Mouse (Mus musculus) G1E (cell line): ENCODE results near the gene Tmco1. TPM values are rescaled to one million over a fixed set of nuclear protein-coding genes. Genes with fewer than 3 reads are reported as not detected.

Source experiments
- ATAC-seq: 2 replicates; pipeline ENCODE4 v1.8.0; 2016; ENCODE audit warnings: mild to moderate bottlenecking; ENCODE audit not compliant: insufficient number of reproducible peaks, poor library complexity, low FRiP score, severe bottlenecking; ENCODE audit errors: extremely low read depth
- DNase-seq: peaks from one replicate; pipeline ENCODE4 v3.0.0; 2012; ENCODE audit warnings: low spot score
- H3K27me3 ChIP-seq: 2 replicates; pipeline ENCODE4 v1.6.1; 2012; ENCODE audit warnings: mild to moderate bottlenecking, low read length, inconsistent platforms; ENCODE audit not compliant: insufficient read depth
- H3K36me3 ChIP-seq: replicated peaks from 2 replicates; pipeline ENCODE3; 2012; ENCODE audit warnings: mild to moderate bottlenecking, inconsistent platforms
- H3K4me1 ChIP-seq: 2 replicates; pipeline ENCODE4 v1.6.1; 2012; ENCODE audit warnings: low read depth, low read length, inconsistent platforms, mixed read lengths; ENCODE audit not compliant: insufficient read depth
- H3K4me3 ChIP-seq: 2 replicates; pipeline ENCODE4 v1.5.1; 2012; ENCODE audit warnings: low read depth, mild to moderate bottlenecking, inconsistent platforms, low read length, moderate library complexity, mixed read lengths
- H3K9me3 ChIP-seq: replicated peaks from 2 replicates; pipeline ENCODE4 v1.6.1; 2012; ENCODE audit warnings: inconsistent platforms
- CTCF ChIP-seq: IDR thresholded peaks from 2 replicates; pipeline ENCODE4 v1.5.1; 2012; ENCODE audit warnings: low read depth, low read length, inconsistent platforms, mixed read lengths
- GATA1 ChIP-seq: IDR thresholded peaks from 2 replicates; pipeline ENCODE4 v1.6.1; 2012; ENCODE audit warnings: borderline replicate concordance, low read length, inconsistent platforms, mixed read lengths
- GATA2 ChIP-seq: IDR thresholded peaks from 2 replicates; pipeline ENCODE4 v1.6.1; 2012; ENCODE audit warnings: low read depth, low read length, inconsistent platforms, borderline replicate concordance
- POLR2AphosphoS5 ChIP-seq: IDR thresholded peaks from 2 replicates; pipeline ENCODE4 v1.6.1; 2012; ENCODE audit warnings: low read depth, low read length, inconsistent platforms; ENCODE audit not compliant: insufficient replicate concordance
- TAL1 ChIP-seq: conservative IDR thresholded peaks from 2 replicates; pipeline ENCODE4 v1.6.1; 2012; ENCODE audit warnings: low read depth, low read length, inconsistent platforms, mixed read lengths
- polyA plus RNA-seq: library from polyadenylated mRNA; stranded (reverse); fragments of >175 nt; gene quantifications from 2 replicates; pipeline ENCODE4 v1.2.3, GENCODE M21; 2012
- total RNA-seq, 2 experiments: library from RNA; stranded (forward) in 1 of 2; stranded (reverse) in 1 of 2; fragments of 200-1000 nt in 1 of 2; fragments of >200 nt in 1 of 2; fragmentation: Nextera tagmentation in 1 of 2; gene quantifications; 2 replicates each; pipeline ENCODE4 v1.2.3; 2014 to 2017

Tmco1 gene
- total and polyA plus RNA-seq, 3 experiments, result 12.8 to 104 (median 66.0) TPM

DNA sequence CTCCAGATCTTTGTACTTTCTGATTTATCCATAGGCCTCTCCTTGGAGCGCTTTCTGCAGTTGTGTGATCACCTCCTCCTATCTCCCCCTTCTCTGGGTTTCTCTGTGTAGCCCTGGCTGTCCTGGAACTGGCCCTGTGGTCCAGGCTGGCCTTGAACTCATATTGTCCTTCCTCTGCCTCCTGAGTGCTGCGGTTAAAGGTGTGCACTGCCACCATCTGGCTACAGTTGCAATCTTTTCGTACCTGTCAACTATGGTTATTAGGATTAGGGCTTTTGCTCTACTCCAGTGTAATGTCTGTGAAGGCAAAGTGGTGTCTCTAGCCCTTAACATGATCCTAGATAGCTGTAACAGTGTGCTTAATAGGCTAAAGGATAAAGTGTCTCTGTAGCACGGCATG is 5.0 kb downstream of the Tmco1 start:
- Histone ChIP-seq H3K4me1 (peaks cover 27% of the 10 kb centered on the region), H3K4me3 (no peak overlapping the region), H3K27me3 (no peaks in the 10 kb centered on the region), H3K9me3 (no peaks in the 10 kb centered on the region), H3K36me3 (peaks cover 58% of the 10 kb centered on the region)
- no peak for ATAC-seq
- TF ChIP-seq GATA1, result no peak
- TF ChIP-seq GATA2, result no peak
- TF ChIP-seq TAL1, result no peak
- no peak for TF ChIP-seq POLR2AphosphoS5
- TF ChIP-seq CTCF, result no peak
- DNase-seq, result no peak

DNA sequence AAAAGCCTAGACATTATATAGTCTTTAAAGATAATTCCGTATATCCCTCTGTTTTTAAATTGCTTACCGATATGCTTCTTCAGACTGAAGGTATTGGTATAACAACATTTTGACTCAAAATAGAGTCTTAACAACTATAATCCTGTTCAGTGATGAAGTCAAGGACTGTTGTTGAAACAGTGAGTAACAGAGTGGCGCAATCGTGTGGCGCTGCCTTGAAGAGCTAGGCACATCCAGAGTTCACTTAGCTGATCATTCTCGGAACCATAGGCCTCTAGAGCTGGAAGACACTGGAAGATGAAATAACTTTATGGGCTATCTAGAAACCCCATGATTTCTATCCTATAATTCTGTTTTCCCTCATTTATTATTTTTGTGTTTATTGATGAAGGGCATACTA is 13.5 kb downstream of the Tmco1 start:
- Histone ChIP-seq H3K27me3 (no peaks in the 10 kb centered on the region), H3K9me3 (no peaks in the 10 kb centered on the region), H3K4me3 (no peak overlapping the region), H3K4me1 (no peaks in the 10 kb centered on the region), H3K36me3 (peaks cover 88% of the 10 kb centered on the region)
- no peak for ATAC-seq
- DNase-seq, result no peak
- TF ChIP-seq GATA2 (no peak), TAL1 (no peak), POLR2AphosphoS5 (no peak), GATA1 (no peak), CTCF (no peak)

DNA sequence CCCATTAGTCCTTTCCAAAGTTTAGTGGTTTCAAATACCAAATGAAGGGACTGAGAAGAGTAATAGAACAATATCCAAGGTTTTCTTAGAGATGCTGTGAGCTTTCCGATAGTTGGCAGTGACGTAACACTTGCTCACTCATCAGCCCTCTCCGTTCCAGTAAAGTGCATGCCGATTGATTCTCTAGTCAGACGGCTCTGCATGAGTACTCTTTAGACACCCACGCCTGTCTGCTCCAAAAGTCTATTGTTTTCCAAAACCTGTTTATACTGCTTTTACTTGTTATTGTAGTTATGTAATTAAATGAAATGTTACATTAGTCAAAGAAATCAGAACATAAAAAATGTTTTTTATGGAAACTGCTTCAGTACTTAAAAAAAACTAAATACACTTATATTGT is 20.6 kb downstream of the Tmco1 start:
- H3K9me3 ChIP-seq, result no peaks in the 10 kb centered on the region
- DNase-seq (no peak), ATAC-seq (no peak)
- no peak overlapping the region for H3K4me3 ChIP-seq
- TF ChIP-seq CTCF, result no peak
- no peak for TF ChIP-seq TAL1
- no peak for TF ChIP-seq POLR2AphosphoS5
- TF ChIP-seq GATA1, result no peak
- TF ChIP-seq GATA2, result no peak
- no peaks in the 10 kb centered on the region for H3K27me3 ChIP-seq
- peaks cover 88% of the 10 kb centered on the region for H3K36me3 ChIP-seq
- H3K4me1 ChIP-seq, result no peaks in the 10 kb centered on the region

DNA sequence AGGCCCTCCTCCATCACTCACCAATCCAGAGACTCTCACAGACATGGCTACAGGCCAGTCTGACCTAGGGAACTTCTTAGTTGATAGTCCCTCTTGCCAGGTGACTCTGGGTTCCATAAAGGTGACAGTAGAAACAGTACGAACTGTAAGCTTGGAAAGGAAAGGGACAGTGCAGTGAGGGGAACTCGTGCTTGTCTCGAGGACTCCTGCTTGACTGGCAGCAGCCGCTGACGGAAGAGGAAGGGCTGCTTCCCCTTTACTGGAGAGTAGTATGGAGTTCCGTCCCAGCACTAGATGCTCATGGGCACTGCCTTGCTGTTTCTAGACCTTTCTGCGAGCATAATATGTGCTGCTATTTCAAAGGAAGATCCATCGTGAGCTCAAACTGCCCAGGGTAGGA is 22.9 kb downstream of the Tmco1 start:
- Histone ChIP-seq H3K9me3 (no peaks in the 10 kb centered on the region), H3K4me1 (no peaks in the 10 kb centered on the region), H3K4me3 (no peak overlapping the region), H3K27me3 (no peaks in the 10 kb centered on the region), H3K36me3 (peaks cover 84% of the 10 kb centered on the region)
- ATAC-seq, result no peak
- no peak for TF ChIP-seq GATA2
- no peak for TF ChIP-seq POLR2AphosphoS5
- no peak for TF ChIP-seq GATA1
- no peak for TF ChIP-seq TAL1
- no peak for TF ChIP-seq CTCF
- DNase-seq, result no peak

DNA sequence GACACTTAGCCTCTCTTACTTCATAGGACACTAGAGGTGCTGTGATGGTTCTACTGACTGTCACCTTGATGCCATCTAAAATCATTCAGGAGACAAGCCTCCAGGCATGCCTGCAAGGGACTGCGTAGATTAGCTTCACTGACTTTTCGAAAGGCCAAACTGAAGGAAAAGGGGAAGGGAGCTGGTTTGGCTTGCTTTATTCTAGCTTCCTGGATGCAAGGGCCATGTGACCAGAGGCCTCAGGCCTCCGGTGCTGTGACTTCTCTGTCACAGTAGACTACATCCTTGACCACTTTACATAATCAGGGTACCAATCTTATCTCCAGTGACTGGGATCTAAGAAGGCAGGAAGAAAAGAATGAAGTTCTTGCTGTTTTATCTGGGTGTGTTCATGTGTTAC is 28.2 kb downstream of the Tmco1 start:
- ATAC-seq (no peak), DNase-seq (no peak)
- H3K27me3 ChIP-seq, result peaks cover 5% of the 10 kb centered on the region; the same call in 1 of the 2 replicates
- peaks cover 10% of the 10 kb centered on the region; the same call in 1 of the 2 replicates for H3K4me1 ChIP-seq
- H3K9me3 ChIP-seq, result no peaks in the 10 kb centered on the region
- H3K36me3 ChIP-seq, result peaks cover 39% of the 10 kb centered on the region
- TF ChIP-seq GATA1, result no peak
- TF ChIP-seq GATA2, result no peak
- no peak for TF ChIP-seq POLR2AphosphoS5
- TF ChIP-seq CTCF, result no peak
- no peak for TF ChIP-seq TAL1
- H3K4me3 ChIP-seq, result no peak overlapping the region

DNA sequence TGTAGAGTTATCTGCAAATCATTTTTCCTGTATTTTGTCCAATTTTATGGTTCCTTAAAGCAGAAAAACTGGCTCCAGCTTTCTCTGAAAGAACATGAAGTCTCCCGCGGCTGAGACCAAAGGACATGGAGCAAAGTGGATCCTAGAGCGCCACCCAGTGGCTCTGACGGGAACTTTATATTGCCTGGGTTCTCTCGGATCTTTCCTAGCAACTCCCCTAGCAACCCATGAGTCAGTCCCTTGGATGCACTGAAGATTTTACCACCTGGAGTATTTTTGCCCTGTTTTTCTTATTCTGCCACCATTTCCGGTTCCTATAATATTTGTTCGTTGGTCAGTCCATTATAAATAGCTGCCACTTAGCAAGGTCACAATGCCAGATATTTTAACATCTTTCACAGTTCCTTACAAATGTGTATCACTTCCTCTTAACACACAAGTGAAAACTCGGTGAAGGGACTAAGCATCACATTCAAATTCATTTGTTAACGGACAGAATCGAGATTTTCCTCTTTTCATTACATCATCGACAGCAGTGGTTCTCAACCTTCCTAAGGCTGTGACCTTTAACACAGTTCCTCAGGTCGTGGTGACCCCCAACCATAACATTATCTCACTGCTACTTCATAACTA is 29.4 kb downstream of the Tmco1 start:
- peaks cover 27% of the 10 kb centered on the region for H3K36me3 ChIP-seq
- TF ChIP-seq CTCF (peak; percentile 60), GATA1 (no peak), POLR2AphosphoS5 (no peak)
- H3K9me3 ChIP-seq, result no peaks in the 10 kb centered on the region
- ATAC-seq, result peak; percentile 76
- no peak overlapping the region for H3K4me3 ChIP-seq
- H3K27me3 ChIP-seq, result peaks cover 6% of the 10 kb centered on the region; the same call in 1 of the 2 replicates
- H3K4me1 ChIP-seq, result peaks cover 10% of the 10 kb centered on the region; the same call in 1 of the 2 replicates
- peak; percentile 70 for DNase-seq
